Mouse (Mus musculus): ENCODE data around the gene Gsdma3. TPM values are rescaled to one million over a fixed set of nuclear protein-coding genes. Genes with fewer than 3 reads are reported as not detected.

Gsdma3 gene
- polyA plus RNA-seq, 2 experiments: not detected

DNA sequence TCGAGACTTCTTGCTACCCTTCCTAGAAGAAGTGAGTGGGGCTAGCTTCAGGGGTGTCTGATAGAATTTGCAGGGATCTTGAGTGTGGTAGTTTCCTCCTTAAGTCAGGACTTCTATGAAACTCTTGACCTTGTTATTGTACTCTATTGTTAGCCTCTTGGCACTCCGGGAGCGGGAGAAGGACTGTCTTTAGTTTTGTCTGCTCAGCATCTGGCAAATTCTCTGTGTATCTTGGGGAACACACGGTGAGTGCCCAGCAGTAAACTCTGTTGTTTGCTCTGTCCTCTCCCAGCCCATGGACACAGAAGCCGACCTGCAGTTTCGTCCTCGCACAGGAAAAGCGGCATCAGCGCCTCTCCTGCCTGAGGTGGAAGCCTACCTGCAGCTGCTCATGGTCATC is 59.5 kb downstream of the Gsdma3 start:
- no peak overlapping the region for H3K4me3 ChIP-seq (replicated peaks; ENCODE audit: low read length)
- peaks cover 49% of the 10 kb centered on the region for H3K36me3 ChIP-seq (ENCODE audit: control insufficient read depth, insufficient read depth, low read length)
- H3K27ac ChIP-seq (replicated peaks; ENCODE audit: low read depth, low read length): no peak overlapping the region
- no peak overlapping the region for H3K9ac ChIP-seq (ENCODE audit: low read depth, low read length, severe bottlenecking)
- DNase-seq (ENCODE audit: low spot score) (no peak), ATAC-seq (ENCODE audit: low FRiP score, low read depth) (no peak)
- H3K27me3 ChIP-seq (ENCODE audit: control insufficient read depth, insufficient read depth, low read length): no peaks in the 10 kb centered on the region
- H3K4me1 ChIP-seq (ENCODE audit: control insufficient read depth, insufficient read depth, low read length): peaks cover 8% of the 10 kb centered on the region
- no peak for TF ChIP-seq POLR2A (IDR thresholded peaks at IDR 0.05; ENCODE audit: borderline replicate concordance, extremely low read depth, insufficient read depth, insufficient read length)
- no peaks in the 10 kb centered on the region for H3K9me3 ChIP-seq (ENCODE audit: control insufficient read depth, low read length)
- 92% methylated on average over 9 of the region's 9 CpGs for WGBS
- H3K4me2 ChIP-seq (replicated peaks; ENCODE audit: low read depth, low read length, severe bottlenecking): no peak overlapping the region

DNA sequence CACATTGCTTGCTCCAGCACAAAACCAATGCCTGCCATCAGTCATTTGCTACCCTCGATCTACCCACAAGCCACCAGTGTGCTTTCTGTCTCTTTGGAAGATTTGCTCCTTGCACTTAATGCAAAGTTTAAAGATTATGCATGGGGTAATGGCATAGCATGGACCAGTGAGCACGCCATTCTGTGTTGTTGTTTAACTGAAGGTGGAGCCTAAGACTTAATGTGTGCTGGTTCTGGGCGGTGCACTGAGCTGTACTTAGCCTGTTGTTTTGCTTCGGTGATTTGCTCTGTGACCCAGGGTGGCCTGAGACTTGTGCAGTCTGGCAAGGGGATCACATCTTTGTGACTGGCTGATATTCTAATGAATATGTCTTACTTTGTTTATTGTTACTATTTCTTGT is 60.8 kb downstream of the Gsdma3 start:
- H3K4me2 ChIP-seq (replicated peaks; ENCODE audit: low read depth, low read length, severe bottlenecking): no peak overlapping the region
- H3K9ac ChIP-seq (ENCODE audit: low read depth, low read length, severe bottlenecking): no peak overlapping the region
- no peak for DNase-seq (ENCODE audit: low spot score)
- H3K4me1 ChIP-seq (ENCODE audit: control insufficient read depth, insufficient read depth, low read length): peaks cover 6% of the 10 kb centered on the region
- H3K9me3 ChIP-seq (ENCODE audit: control insufficient read depth, low read length): no peaks in the 10 kb centered on the region
- 93% methylated on average over 4 of the region's 4 CpGs for WGBS
- no peaks in the 10 kb centered on the region for H3K27me3 ChIP-seq (ENCODE audit: control insufficient read depth, insufficient read depth, low read length)
- no peak for TF ChIP-seq POLR2A (IDR thresholded peaks at IDR 0.05; ENCODE audit: borderline replicate concordance, extremely low read depth, insufficient read depth, insufficient read length)
- H3K4me3 ChIP-seq (replicated peaks; ENCODE audit: low read length): no peak overlapping the region
- peaks cover 62% of the 10 kb centered on the region for H3K36me3 ChIP-seq (ENCODE audit: control insufficient read depth, insufficient read depth, low read length)
- no peak for ATAC-seq (ENCODE audit: low FRiP score, low read depth)
- H3K27ac ChIP-seq (replicated peaks; ENCODE audit: low read depth, low read length): no peak overlapping the region

Other genes starting within 250 kb of the Gsdma3 start
- 12.3 and 13.2 TPM in 2 replicates for gene Tcap, start 242.5 kb upstream of the Gsdma3 start, polyA plus RNA-seq (2012; rRNA removed)
- gene Tcap, start 242.5 kb upstream of the Gsdma3 start, polyA plus RNA-seq (2014; fragmentation: Nextera tagmentation; extraction: Ambion mirVana): 10.9 and 18.1 TPM in 2 replicates
- gene Pnmt, start 239.9 kb upstream of the Gsdma3 start, polyA plus RNA-seq (2012; rRNA removed): 1.4 and 2.2 TPM in 2 replicates
- 0.51 and 1.3 TPM in 2 replicates for gene Pnmt, start 239.9 kb upstream of the Gsdma3 start, polyA plus RNA-seq (2014; fragmentation: Nextera tagmentation; extraction: Ambion mirVana)
- gene Pgap3, start 225.9 kb upstream of the Gsdma3 start, polyA plus RNA-seq (2012; rRNA removed): 19.2 and 24.2 TPM in 2 replicates
- 9.2 and 11.4 TPM in 2 replicates for gene Pgap3, start 225.9 kb upstream of the Gsdma3 start, polyA plus RNA-seq (2014; fragmentation: Nextera tagmentation; extraction: Ambion mirVana)
- 51.1 and 64.3 TPM in 2 replicates for gene Erbb2, start 213.9 kb upstream of the Gsdma3 start, polyA plus RNA-seq (2012; rRNA removed)
- 73.6 and 79.7 TPM in 2 replicates for gene Erbb2, start 213.9 kb upstream of the Gsdma3 start, polyA plus RNA-seq (2014; fragmentation: Nextera tagmentation; extraction: Ambion mirVana)
- gene Mien1, start 187.4 kb upstream of the Gsdma3 start, polyA plus RNA-seq (2012; rRNA removed): 44.8 and 48.5 TPM in 2 replicates
- 84.8 and 86.8 TPM in 2 replicates for gene Mien1, start 187.4 kb upstream of the Gsdma3 start, polyA plus RNA-seq (2014; fragmentation: Nextera tagmentation; extraction: Ambion mirVana)
- gene Grb7, start 180.0 kb upstream of the Gsdma3 start, polyA plus RNA-seq (2012; rRNA removed): 9.1 and 9.2 TPM in 2 replicates
- gene Grb7, start 180.0 kb upstream of the Gsdma3 start, polyA plus RNA-seq (2014; fragmentation: Nextera tagmentation; extraction: Ambion mirVana): 8.1 and 9.6 TPM in 2 replicates
- 0.45 and 0.46 TPM in 2 replicates for gene Ikzf3, start 80.3 kb upstream of the Gsdma3 start, polyA plus RNA-seq (2012; rRNA removed)
- gene Ikzf3, start 80.3 kb upstream of the Gsdma3 start, polyA plus RNA-seq (2014; fragmentation: Nextera tagmentation; extraction: Ambion mirVana): 0.23 and 0.61 TPM in 2 replicates
- 0.43 TPM in 1 of 2 replicates, not detected in the other for gene Zpbp2, start 75.3 kb upstream of the Gsdma3 start, polyA plus RNA-seq (2012; rRNA removed)
- 0.21 TPM in 1 of 2 replicates, not detected in the other for gene Zpbp2, start 75.3 kb upstream of the Gsdma3 start, polyA plus RNA-seq (2014; fragmentation: Nextera tagmentation; extraction: Ambion mirVana)
- gene Ormdl3, start 39.0 kb upstream of the Gsdma3 start, polyA plus RNA-seq (2012; rRNA removed): 76.8 and 86.6 TPM in 2 replicates
- 12.9 and 13.7 TPM in 2 replicates for gene Ormdl3, start 39.0 kb upstream of the Gsdma3 start, polyA plus RNA-seq (2014; fragmentation: Nextera tagmentation; extraction: Ambion mirVana)
- not detected in 2 replicates for gene Lrrc3c, start 28.1 kb upstream of the Gsdma3 start, polyA plus RNA-seq (2012; rRNA removed)
- gene Lrrc3c, start 28.1 kb upstream of the Gsdma3 start, polyA plus RNA-seq (2014; fragmentation: Nextera tagmentation; extraction: Ambion mirVana): not detected in 2 replicates
- gene Gm12355, start 699 bp upstream of the Gsdma3 start, polyA plus RNA-seq (2012; rRNA removed): 0.12 and 0.31 TPM in 2 replicates
- 0.69 and 1.3 TPM in 2 replicates for gene Gm12355, start 699 bp upstream of the Gsdma3 start, polyA plus RNA-seq (2014; fragmentation: Nextera tagmentation; extraction: Ambion mirVana)
- gene Gsdma2, start 20.4 kb downstream of the Gsdma3 start, polyA plus RNA-seq (2012; rRNA removed): not detected in 2 replicates
- not detected in 2 replicates for gene Gsdma2, start 20.4 kb downstream of the Gsdma3 start, polyA plus RNA-seq (2014; fragmentation: Nextera tagmentation; extraction: Ambion mirVana)
- 0.14 and 0.16 TPM in 2 replicates for gene Gsdma, start 38.0 kb downstream of the Gsdma3 start, polyA plus RNA-seq (2012; rRNA removed)
- 0.47 and 0.55 TPM in 2 replicates for gene Gsdma, start 38.0 kb downstream of the Gsdma3 start, polyA plus RNA-seq (2014; fragmentation: Nextera tagmentation; extraction: Ambion mirVana)
- 208 and 228 TPM in 2 replicates for gene Psmd3, start 56.2 kb downstream of the Gsdma3 start, polyA plus RNA-seq (2012; rRNA removed)
- gene Psmd3, start 56.2 kb downstream of the Gsdma3 start, polyA plus RNA-seq (2014; fragmentation: Nextera tagmentation; extraction: Ambion mirVana): 141 and 145 TPM in 2 replicates
- 0.11 TPM in 1 of 2 replicates, not detected in the other for gene Csf3, start 74.9 kb downstream of the Gsdma3 start, polyA plus RNA-seq (2012; rRNA removed)
- not detected in 2 replicates for gene Csf3, start 74.9 kb downstream of the Gsdma3 start, polyA plus RNA-seq (2014; fragmentation: Nextera tagmentation; extraction: Ambion mirVana)
- gene Med24, start 103.1 kb downstream of the Gsdma3 start, polyA plus RNA-seq (2012; rRNA removed): 83.4 and 104 TPM in 2 replicates
- gene Med24, start 103.1 kb downstream of the Gsdma3 start, polyA plus RNA-seq (2014; fragmentation: Nextera tagmentation; extraction: Ambion mirVana): 43.9 and 48.3 TPM in 2 replicates
- gene Thra, start 114.3 kb downstream of the Gsdma3 start, polyA plus RNA-seq (2012; rRNA removed): 149 and 157 TPM in 2 replicates
- 55.9 and 63.2 TPM in 2 replicates for gene Thra, start 114.3 kb downstream of the Gsdma3 start, polyA plus RNA-seq (2014; fragmentation: Nextera tagmentation; extraction: Ambion mirVana)
- gene Nr1d1, start 149.0 kb downstream of the Gsdma3 start, polyA plus RNA-seq (2012; rRNA removed): 1.8 and 2.5 TPM in 2 replicates
- 1.2 and 1.4 TPM in 2 replicates for gene Nr1d1, start 149.0 kb downstream of the Gsdma3 start, polyA plus RNA-seq (2014; fragmentation: Nextera tagmentation; extraction: Ambion mirVana)
- gene Msl1, start 169.2 kb downstream of the Gsdma3 start, polyA plus RNA-seq (2012; rRNA removed): 76.9 and 81.1 TPM in 2 replicates
- gene Msl1, start 169.2 kb downstream of the Gsdma3 start, polyA plus RNA-seq (2014; fragmentation: Nextera tagmentation; extraction: Ambion mirVana): 19.8 and 23.5 TPM in 2 replicates
- gene Casc3, start 178.5 kb downstream of the Gsdma3 start, polyA plus RNA-seq (2012; rRNA removed): 52.4 and 56.8 TPM in 2 replicates
- gene Casc3, start 178.5 kb downstream of the Gsdma3 start, polyA plus RNA-seq (2014; fragmentation: Nextera tagmentation; extraction: Ambion mirVana): 34.1 and 40.4 TPM in 2 replicates
- 31.4 and 41.8 TPM in 2 replicates for gene Rapgefl1, start 210.4 kb downstream of the Gsdma3 start, polyA plus RNA-seq (2012; rRNA removed)
- gene Rapgefl1, start 210.4 kb downstream of the Gsdma3 start, polyA plus RNA-seq (2014; fragmentation: Nextera tagmentation; extraction: Ambion mirVana): 8.8 and 8.9 TPM in 2 replicates
- 10.5 and 11.4 TPM in 2 replicates for gene Wipf2, start 237.3 kb downstream of the Gsdma3 start, polyA plus RNA-seq (2012; rRNA removed)
- gene Wipf2, start 237.3 kb downstream of the Gsdma3 start, polyA plus RNA-seq (2014; fragmentation: Nextera tagmentation; extraction: Ambion mirVana): 4.7 and 4.9 TPM in 2 replicates

All from limb, embryonic 14.5 days (tissue).